Mouse (Mus musculus) MEL (cell line): ENCODE results near the gene Syn3. TPM values are rescaled to one million over a fixed set of nuclear protein-coding genes. Genes with fewer than 3 reads are reported as not detected.

ENCODE experiments used
- DNase-seq: peaks from one replicate; pipeline ENCODE4 v3.0.0; 2011; ENCODE audit warnings: low read depth, low spot score
- H3K27ac ChIP-seq: 2 replicates; pipeline ENCODE4 v1.5.1; 2012; ENCODE audit warnings: low read depth, mild to moderate bottlenecking, control low read depth, low read length, moderate library complexity; ENCODE audit not compliant: control insufficient read depth
- H3K27me3 ChIP-seq, 2 experiments: fragments of 150-350 bp in 1 of 2; sonication (generic) in 1 of 2; 2 replicates each; pipeline ENCODE4 v1.6.1; 2012; ENCODE audit warnings: low read length in 2 of 2, mild to moderate bottlenecking in 2 of 2, improper control_type of control experiment in 1 of 2, moderate library complexity in 1 of 2; ENCODE audit not compliant: insufficient read depth in 2 of 2, control insufficient read depth in 1 of 2
- H3K36me3 ChIP-seq, 2 experiments: 2 replicates each; pipeline ENCODE4 v1.6.1; 2012 to 2014; ENCODE audit warnings: low read length in 2 of 2, improper control_type of control experiment in 1 of 2, inconsistent platforms in 1 of 2, mild to moderate bottlenecking in 1 of 2; ENCODE audit not compliant: insufficient read depth in 2 of 2, control insufficient read depth in 1 of 2
- H3K4me1 ChIP-seq, 2 experiments: fragments of 150-350 bp in 1 of 2; sonication (generic) in 1 of 2; 2 replicates each; pipeline ENCODE4 v1.6.1; 2012; ENCODE audit warnings: low read length in 2 of 2, improper control_type of control experiment in 1 of 2, mild to moderate bottlenecking in 1 of 2; ENCODE audit not compliant: insufficient read depth in 2 of 2, control insufficient read depth in 1 of 2
- H3K4me3 ChIP-seq, 2 experiments: fragments of 150-350 bp in 1 of 2; sonication (generic) in 1 of 2; 2 replicates each; pipeline ENCODE4 v1.5.1; 2012; ENCODE audit warnings: low read depth in 2 of 2, low read length in 2 of 2, mild to moderate bottlenecking in 2 of 2, moderate library complexity in 2 of 2, control low read depth in 1 of 2, improper control_type of control experiment in 1 of 2; ENCODE audit not compliant: control insufficient read depth in 1 of 2, insufficient read depth in 1 of 2
- H3K79me2 ChIP-seq: 2 replicates; pipeline ENCODE4 v1.6.1; 2012; ENCODE audit warnings: mild to moderate bottlenecking, low read length, moderate library complexity; ENCODE audit not compliant: control insufficient read depth, poor library complexity, insufficient read depth
- H3K9ac ChIP-seq: 2 replicates; pipeline ENCODE4 v1.6.1; 2012; ENCODE audit warnings: low read depth, mild to moderate bottlenecking, control low read depth, low read length, moderate library complexity; ENCODE audit not compliant: control insufficient read depth, poor library complexity, severe bottlenecking
- H3K9me3 ChIP-seq: fragments of 150-350 bp; sonication (generic); replicated peaks from 2 replicates; pipeline ENCODE4 v1.6.1; 2012; ENCODE audit warnings: mild to moderate bottlenecking, low read length, improper control_type of control experiment, moderate library complexity; ENCODE audit not compliant: insufficient read depth
- CHD1 ChIP-seq: IDR thresholded peaks from 2 replicates; pipeline ENCODE4 v1.6.1; 2012; ENCODE audit warnings: low read depth, mild to moderate bottlenecking, inconsistent platforms, low read length, improper control_type of control experiment
- CHD2 ChIP-seq: IDR thresholded peaks from 2 replicates; pipeline ENCODE4 v1.6.1; 2011; ENCODE audit warnings: low read length, improper control_type of control experiment
- E2F4 ChIP-seq: IDR thresholded peaks from 2 replicates; pipeline ENCODE4 v1.6.1; 2011; ENCODE audit warnings: low read depth, low read length, improper control_type of control experiment, borderline replicate concordance
- ELF1 ChIP-seq: IDR thresholded peaks from 2 replicates; pipeline ENCODE4 v1.6.1; 2014; ENCODE audit warnings: low read depth, mild to moderate bottlenecking, inconsistent platforms, low read length, improper control_type of control experiment, moderate library complexity
- ETS1 ChIP-seq: IDR thresholded peaks from 2 replicates; pipeline ENCODE4 v1.6.1; 2012; ENCODE audit warnings: low read depth, mild to moderate bottlenecking, inconsistent platforms, low read length, improper control_type of control experiment, moderate library complexity
- GATA1 ChIP-seq: IDR thresholded peaks from 2 replicates; pipeline ENCODE4 v1.6.1; 2011; ENCODE audit warnings: low read depth, low read length, improper control_type of control experiment
- JUND ChIP-seq: IDR thresholded peaks from 2 replicates; pipeline ENCODE4 v1.6.1; 2011; ENCODE audit warnings: low read depth, mild to moderate bottlenecking, improper control_type of control experiment, low read length
- MAFK ChIP-seq: IDR thresholded peaks from 2 replicates; pipeline ENCODE4 v1.6.1; 2011; ENCODE audit warnings: low read depth, mild to moderate bottlenecking, low read length, improper control_type of control experiment, borderline replicate concordance
- MAZ ChIP-seq: IDR thresholded peaks from 2 replicates; pipeline ENCODE4 v1.6.1; 2012; ENCODE audit warnings: low read depth, mild to moderate bottlenecking, inconsistent platforms, low read length, improper control_type of control experiment
- MEF2A ChIP-seq: IDR thresholded peaks from 2 replicates; pipeline ENCODE4 v1.6.1; 2014; ENCODE audit warnings: low read depth, mild to moderate bottlenecking, inconsistent platforms, low read length, improper control_type of control experiment; ENCODE audit not compliant: poor library complexity, insufficient replicate concordance, severe bottlenecking; ENCODE audit errors: extremely low read depth
- MXI1 ChIP-seq: IDR thresholded peaks from 2 replicates; pipeline ENCODE4 v1.6.1; 2011; ENCODE audit warnings: mild to moderate bottlenecking, low read depth, low read length, improper control_type of control experiment
- MYB ChIP-seq: IDR thresholded peaks from 2 replicates; pipeline ENCODE4 v1.6.1; 2011; ENCODE audit warnings: mild to moderate bottlenecking, low read depth, low read length, improper control_type of control experiment
- MYC ChIP-seq: IDR thresholded peaks from 2 replicates; pipeline ENCODE4 v1.6.1; 2011; ENCODE audit warnings: low read depth, mild to moderate bottlenecking, low read length, improper control_type of control experiment, moderate library complexity
- NELFE ChIP-seq: IDR thresholded peaks from 2 replicates; pipeline ENCODE4 v1.6.1; 2011; ENCODE audit warnings: low read depth, low read length, improper control_type of control experiment
- POLR2AphosphoS2 ChIP-seq: IDR thresholded peaks from 2 replicates; pipeline ENCODE4 v1.6.1; 2011; ENCODE audit warnings: low read length, improper control_type of control experiment
- RAD21 ChIP-seq: IDR thresholded peaks from 2 replicates; pipeline ENCODE4 v1.6.1; 2011; ENCODE audit warnings: mild to moderate bottlenecking, low read depth, low read length, improper control_type of control experiment
- RCOR1 ChIP-seq: IDR thresholded peaks from 2 replicates; pipeline ENCODE4 v1.6.1; 2012; ENCODE audit warnings: low read depth, mild to moderate bottlenecking, inconsistent platforms, low read length, improper control_type of control experiment
- SIN3A ChIP-seq: IDR thresholded peaks from 2 replicates; pipeline ENCODE4 v1.6.1; 2012; ENCODE audit warnings: low read length, improper control_type of control experiment, inconsistent platforms
- SMC3 ChIP-seq: IDR thresholded peaks from 2 replicates; pipeline ENCODE4 v1.6.1; 2011; ENCODE audit warnings: low read depth, low read length, improper control_type of control experiment
- TBP ChIP-seq: IDR thresholded peaks from 2 replicates; pipeline ENCODE4 v1.8.0; 2011; ENCODE audit warnings: low read depth, low read length, improper control_type of control experiment
- TCF12 ChIP-seq: IDR thresholded peaks from 2 replicates; pipeline ENCODE4 v1.6.1; 2014; ENCODE audit warnings: low read depth, mild to moderate bottlenecking, inconsistent platforms, low read length, improper control_type of control experiment, moderate library complexity
- UBTF ChIP-seq: IDR thresholded peaks from 2 replicates; pipeline ENCODE4 v1.6.1; 2012; ENCODE audit warnings: low read depth, mild to moderate bottlenecking, inconsistent platforms, low read length, improper control_type of control experiment, moderate library complexity, borderline replicate concordance; ENCODE audit not compliant: insufficient read depth
- USF2 ChIP-seq, 2 experiments: IDR thresholded peaks; 2 replicates each; pipeline ENCODE4 v1.6.1; 2011 to 2012; ENCODE audit warnings: improper control_type of control experiment in 2 of 2, low read length in 2 of 2, borderline replicate concordance in 1 of 2, inconsistent platforms in 1 of 2, low read depth in 1 of 2, mild to moderate bottlenecking in 1 of 2; ENCODE audit not compliant: insufficient read depth in 1 of 2
- ZKSCAN1 ChIP-seq: IDR thresholded peaks from 2 replicates; pipeline ENCODE4 v1.6.1; 2012; ENCODE audit warnings: low read depth, mild to moderate bottlenecking, inconsistent platforms, low read length, improper control_type of control experiment, moderate library complexity
- ZMIZ1 ChIP-seq: IDR thresholded peaks from 2 replicates; pipeline ENCODE4 v1.6.1; 2012; ENCODE audit warnings: low read depth, mild to moderate bottlenecking, inconsistent platforms, low read length, improper control_type of control experiment, moderate library complexity
- polyA plus RNA-seq, 2 experiments: library from polyadenylated mRNA; stranded (reverse) in 1 of 2; unstranded in 1 of 2; fragments of >175 nt in 1 of 2; fragments of >200 nt in 1 of 2; gene quantifications; 2 replicates each; pipeline versions ENCODE4 v1.2.1 to v1.2.4; 2012; ENCODE audit warnings: low replicate concordance in 2 of 2, low read depth in 1 of 2; ENCODE audit not compliant: insufficient read length in 2 of 2, insufficient read depth in 1 of 2, missing spikeins in 1 of 2
- total RNA-seq: library from RNA; depleted of rRNA; stranded (reverse); fragments of 300-350 nt; gene quantifications from 2 replicates; pipeline ENCODE4 v1.2.3, GENCODE M21; 2012

Gene Syn3
- total and polyA plus RNA-seq, 3 experiments, result 0.06 TPM; not detected in 2

- Histone ChIP-seq H3K79me2 (no peaks in the 10 kb centered on the region), H3K9me3 (no peaks in the 10 kb centered on the region), H3K4me3 (no peak overlapping the region), H3K27ac (no peak overlapping the region), H3K36me3 (no peaks in the 10 kb centered on the region), H3K27me3 (no peaks in the 10 kb centered on the region), H3K9ac (no peak overlapping the region), H3K4me1 (no peaks in the 10 kb centered on the region)
- TF ChIP-seq GATA1 (no peak), RCOR1 (no peak), E2F4 (no peak), UBTF (no peak), JUND (no peak), TCF12 (no peak), ZKSCAN1 (no peak), SIN3A (no peak), USF2 (IDR thresholded peaks at IDR 0.05; ENCODE audit: borderline replicate concordance in 1 of 2, insufficient read depth in 1 of 2, low read depth in 1 of 2, low read length in 2 of 2) (no peak), MXI1 (no peak), ZMIZ1 (no peak), ETS1 (no peak), SMC3 (no peak), MYC (no peak)
- no peak for DNase-seq
Measured at GRCm38 (mm10) chr10:86272826-86273225, 225.9 kb downstream of the Syn3 start.

GRCm38 (mm10) chr10:86270254-86270653 is 228.4 kb downstream of the Syn3 start:
- no peak for TF ChIP-seq JUND
- no peak for TF ChIP-seq RCOR1
- no peak for TF ChIP-seq TBP
- TF ChIP-seq MYB, result no peak
- TF ChIP-seq GATA1, result no peak
- no peak for TF ChIP-seq SIN3A
- TF ChIP-seq MAZ, result no peak
- TF ChIP-seq ZKSCAN1, result no peak
- TF ChIP-seq SMC3, result no peak
- no peak for TF ChIP-seq MXI1
- no peak for TF ChIP-seq CHD2
- TF ChIP-seq POLR2AphosphoS2, result no peak
- no peak for TF ChIP-seq NELFE
- TF ChIP-seq MAFK, result no peak
- no peak for TF ChIP-seq CHD1
- TF ChIP-seq MEF2A, result no peak
- TF ChIP-seq RAD21, result no peak
- TF ChIP-seq MYC, result no peak
- no peak for TF ChIP-seq ELF1
- DNase-seq, result no peak
- H3K27me3 ChIP-seq, result no peaks in the 10 kb centered on the region

More at GRCm38 (mm10) chr10:86270254-86270653, 228.4 kb downstream of the Syn3 start:
- Histone ChIP-seq H3K9ac (no peak overlapping the region), H3K79me2 (no peaks in the 10 kb centered on the region), H3K36me3 (no peaks in the 10 kb centered on the region), H3K4me1 (no peaks in the 10 kb centered on the region), H3K9me3 (no peaks in the 10 kb centered on the region), H3K27ac (no peak overlapping the region), H3K4me3 (no peak overlapping the region)
